Mouse (Mus musculus) liver, embryonic 15.5 days (tissue): ENCODE measurements around the gene Zfp985. TPM values are rescaled to one million over a fixed set of nuclear protein-coding genes. Genes with fewer than 3 reads are reported as not detected.
"Not testable (repeated sequence)": the region's sequence is repeated elsewhere in the genome, so short reads cannot be mapped to it uniquely, and the experiment has no call there.

Experiments used
- ATAC-seq: fragments of 200-750 bp; cut with Nextera tagmentation; 2 replicates; pipeline ENCODE4 v1.8.0; 2017; ENCODE audit warnings: moderate number of reproducible peaks, mild to moderate bottlenecking, moderate library complexity; ENCODE audit not compliant: insufficient read depth
- H3K27ac ChIP-seq: fragments of 300-500 bp; sonication (generic); replicated peaks from 2 replicates; pipeline ENCODE4 v1.5.1; 2015; ENCODE audit warnings: mild to moderate bottlenecking, inconsistent platforms
- H3K27me3 ChIP-seq: fragments of 300-500 bp; sonication (generic); 2 replicates; pipeline ENCODE4 v1.6.1; 2015; ENCODE audit warnings: mild to moderate bottlenecking, inconsistent platforms
- H3K36me3 ChIP-seq: fragments of 300-500 bp; sonication (generic); replicated peaks from 2 replicates; pipeline ENCODE4 v1.6.1; 2015; ENCODE audit warnings: moderate library complexity, mild to moderate bottlenecking, inconsistent platforms
- H3K4me1 ChIP-seq: fragments of 300-500 bp; sonication (generic); replicated peaks from 2 replicates; pipeline ENCODE4 v1.6.1; 2015; ENCODE audit warnings: inconsistent platforms
- H3K4me2 ChIP-seq: fragments of 300-500 bp; sonication (generic); 2 replicates; pipeline ENCODE4 v1.6.1; 2015; ENCODE audit warnings: moderate library complexity, mild to moderate bottlenecking, inconsistent platforms
- H3K4me3 ChIP-seq: fragments of 300-500 bp; sonication (generic); replicated peaks from 2 replicates; pipeline ENCODE4 v1.5.1; 2015; ENCODE audit warnings: mild to moderate bottlenecking, inconsistent platforms
- H3K9ac ChIP-seq: fragments of 300-500 bp; sonication (generic); 2 replicates; pipeline ENCODE4 v1.6.1; 2015; ENCODE audit warnings: moderate library complexity, mild to moderate bottlenecking, inconsistent platforms
- H3K9me3 ChIP-seq: fragments of 300-500 bp; sonication (generic); replicated peaks from 2 replicates; pipeline ENCODE4 v1.6.1; 2016; ENCODE audit warnings: inconsistent platforms
- WGBS: fragments of 180-500 bp; shearing (Covaris S2); methylation state at CpG from one replicate; pipeline ENCODE4 v1.1.7; 2015; ENCODE audit warnings: mixed read lengths; ENCODE audit not compliant: insufficient replicate concordance; 5-methylcytosine and 5-hydroxymethylcytosine counted together
- polyA plus RNA-seq: library from polyadenylated mRNA; unstranded; fragments of >200 nt; fragmentation: Nextera tagmentation; extraction: Ambion mirVana; gene quantifications from 2 replicates; pipeline ENCODE4 v1.2.1, GENCODE M21; 2015

Zfp985 gene
- polyA plus RNA-seq, 1 experiment from 2014 or later = 0.07 TPM

DNA sequence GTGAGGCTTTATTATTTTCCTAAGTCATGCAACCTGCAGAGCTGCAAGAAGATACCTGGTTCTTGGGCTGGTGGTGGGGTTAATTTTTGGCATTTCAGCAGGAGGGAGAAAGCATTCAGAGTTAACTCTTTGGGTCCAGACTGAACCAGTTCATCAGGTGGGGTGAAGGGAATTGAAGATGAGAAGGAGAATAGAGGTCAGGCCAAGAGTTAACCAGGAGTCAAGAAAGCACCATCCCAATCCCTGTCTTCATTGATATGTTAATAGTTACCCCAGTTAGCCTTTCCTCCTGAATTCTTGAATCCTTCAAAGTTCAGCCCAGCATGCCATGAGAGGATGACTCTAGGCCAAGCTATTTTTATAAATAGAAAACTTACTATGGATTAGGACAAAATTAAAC is 4.9 kb downstream of the Zfp985 start:
- H3K27ac ChIP-seq, ATAC-seq, H3K4me2 ChIP-seq, H3K9me3 ChIP-seq, H3K36me3 ChIP-seq, H3K4me1 ChIP-seq, H3K4me3 ChIP-seq, H3K27me3 ChIP-seq, H3K9ac ChIP-seq: not testable (repeated sequence)

- 35% methylated on average over 1 of the region's 1 CpGs for WGBS
- H3K4me3 ChIP-seq, H3K36me3 ChIP-seq, H3K4me1 ChIP-seq, H3K27me3 ChIP-seq, H3K27ac ChIP-seq, H3K9ac ChIP-seq, ATAC-seq, H3K4me2 ChIP-seq, H3K9me3 ChIP-seq: not testable (repeated sequence)
These were observed 6.0 kb downstream of the Zfp985 start for GRCm38 (mm10) chr4:147559096-147559495.

- no peak overlapping the region for H3K27ac ChIP-seq
- H3K27me3 ChIP-seq = no peaks in the 10 kb centered on the region
- 48% methylated on average over 6 of the region's 6 CpGs for WGBS
- no peak overlapping the region for H3K4me2 ChIP-seq
- H3K9me3 ChIP-seq = no peaks in the 10 kb centered on the region
- no peak for ATAC-seq
- no peaks in the 10 kb centered on the region for H3K4me1 ChIP-seq
- H3K36me3 ChIP-seq = no peaks in the 10 kb centered on the region
- H3K4me3 ChIP-seq = no peak overlapping the region
- H3K9ac ChIP-seq = no peak overlapping the region
These were observed 12.5 kb downstream of the Zfp985 start for GRCm38 (mm10) chr4:147565426-147566220.

DNA sequence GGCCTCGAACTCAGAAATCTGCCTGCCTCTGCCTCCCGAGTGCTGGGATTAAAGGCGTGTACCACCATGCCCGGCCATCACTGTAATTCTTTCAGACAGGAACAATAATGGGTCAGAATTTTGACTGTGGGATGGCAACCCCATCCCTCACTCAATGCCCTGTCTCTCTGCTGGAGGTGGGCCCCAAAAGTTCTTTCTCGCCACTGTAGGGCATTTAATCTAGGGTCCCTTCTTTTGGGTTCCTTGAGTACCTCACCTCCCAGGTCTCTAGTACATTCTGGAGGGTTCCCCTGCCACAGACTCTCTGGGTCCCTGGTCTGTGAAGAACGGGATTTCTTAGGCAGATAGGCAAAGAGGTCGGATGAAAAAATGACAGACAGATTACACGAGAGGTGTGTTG is 18.1 kb downstream of the Zfp985 start:
- not testable (repeated sequence) for H3K4me2 ChIP-seq, H3K36me3 ChIP-seq, H3K27me3 ChIP-seq, H3K4me3 ChIP-seq, H3K9me3 ChIP-seq, H3K9ac ChIP-seq, ATAC-seq, H3K27ac ChIP-seq, H3K4me1 ChIP-seq
- 52% methylated on average over 8 of the region's 8 CpGs for WGBS

GRCm38 (mm10) chr4:147579371-147579770 is 26.3 kb downstream of the Zfp985 start:
- not testable (repeated sequence) for H3K4me1 ChIP-seq, H3K9me3 ChIP-seq, H3K27me3 ChIP-seq, H3K9ac ChIP-seq, H3K36me3 ChIP-seq, H3K4me3 ChIP-seq, H3K27ac ChIP-seq, H3K4me2 ChIP-seq, ATAC-seq
- WGBS = 57% methylated on average over 4 of the region's 4 CpGs

DNA sequence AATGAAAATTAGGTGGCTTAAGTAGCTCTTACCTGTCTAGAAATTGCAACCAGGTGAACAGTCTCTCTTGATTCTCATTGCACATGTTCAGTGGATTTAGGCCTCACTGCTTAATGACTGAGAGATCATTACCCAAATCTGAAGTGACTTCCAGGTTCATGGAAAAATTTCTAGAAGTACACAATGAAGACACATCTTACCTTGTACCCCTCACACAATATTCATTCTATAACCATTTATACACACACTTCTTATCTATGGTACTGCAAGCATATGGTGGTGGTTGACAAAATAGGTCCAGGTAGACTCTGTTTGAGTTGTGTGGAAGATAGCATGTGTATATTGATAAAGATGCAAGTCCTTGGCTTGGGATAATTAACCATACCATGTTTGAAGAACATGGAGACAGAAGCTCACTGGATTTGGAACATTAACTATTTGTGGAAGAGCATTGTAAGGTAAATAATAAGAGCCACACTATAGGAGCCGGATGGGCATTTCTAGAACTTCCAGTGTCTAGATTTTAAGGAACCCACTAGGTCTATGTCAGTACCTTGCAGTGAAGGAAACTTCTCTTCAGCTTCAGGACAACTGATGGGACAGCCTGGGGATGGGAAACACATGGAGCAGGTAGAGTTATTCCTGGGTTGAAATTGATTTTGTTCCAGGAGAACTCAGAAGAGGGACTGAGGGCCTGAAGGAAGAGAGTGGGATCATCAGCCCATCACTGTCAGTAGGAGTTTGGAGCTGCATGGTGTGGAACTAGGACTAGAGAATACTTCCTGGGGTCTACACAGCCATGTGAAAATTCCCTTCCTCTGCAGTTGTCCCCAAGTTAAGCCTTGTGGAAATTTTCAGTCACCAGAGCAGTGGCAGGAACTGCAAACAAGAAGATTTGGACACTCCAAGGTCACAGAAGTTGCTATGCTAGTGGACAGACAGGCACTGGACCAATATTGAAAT is 33.7 kb downstream of the Zfp985 start:
- 35% methylated on average over 1 of the region's 1 CpGs for WGBS
- H3K4me1 ChIP-seq = no peaks in the 10 kb centered on the region
- no peak overlapping the region for H3K27ac ChIP-seq
- H3K36me3 ChIP-seq = no peaks in the 10 kb centered on the region
- H3K9ac ChIP-seq = no peak overlapping the region
- H3K27me3 ChIP-seq = no peaks in the 10 kb centered on the region
- H3K9me3 ChIP-seq = peaks cover 7% of the 10 kb centered on the region; the same call in 1 of the 2 replicates
- no peak overlapping the region for H3K4me2 ChIP-seq
- H3K4me3 ChIP-seq = no peak overlapping the region
- ATAC-seq = no peak

DNA sequence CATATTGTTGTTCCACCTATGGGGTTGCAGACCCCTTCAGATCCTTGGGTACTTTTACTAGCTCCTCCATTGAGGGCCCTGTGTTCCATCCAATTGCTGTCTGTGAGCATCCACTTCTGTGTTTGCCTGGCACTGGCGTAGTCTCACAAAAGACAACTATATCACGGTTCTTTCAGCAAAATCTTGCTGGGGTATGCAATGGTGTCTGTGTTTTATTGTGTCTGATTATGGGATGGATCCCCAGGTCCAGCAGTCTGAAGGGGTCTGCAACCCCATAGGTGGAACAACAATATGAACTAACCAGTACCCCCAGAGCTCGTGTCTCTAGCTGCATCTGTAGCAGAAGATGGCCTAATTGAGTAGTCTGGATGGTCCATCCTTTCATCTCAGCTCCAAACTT is 41.6 kb downstream of the Zfp985 start:
- H3K4me3 ChIP-seq, H3K4me1 ChIP-seq, H3K27me3 ChIP-seq, H3K36me3 ChIP-seq, H3K4me2 ChIP-seq, ATAC-seq, H3K9ac ChIP-seq, H3K27ac ChIP-seq, H3K9me3 ChIP-seq: not testable (repeated sequence)
- 61% methylated on average over 3 of the region's 3 CpGs for WGBS

DNA sequence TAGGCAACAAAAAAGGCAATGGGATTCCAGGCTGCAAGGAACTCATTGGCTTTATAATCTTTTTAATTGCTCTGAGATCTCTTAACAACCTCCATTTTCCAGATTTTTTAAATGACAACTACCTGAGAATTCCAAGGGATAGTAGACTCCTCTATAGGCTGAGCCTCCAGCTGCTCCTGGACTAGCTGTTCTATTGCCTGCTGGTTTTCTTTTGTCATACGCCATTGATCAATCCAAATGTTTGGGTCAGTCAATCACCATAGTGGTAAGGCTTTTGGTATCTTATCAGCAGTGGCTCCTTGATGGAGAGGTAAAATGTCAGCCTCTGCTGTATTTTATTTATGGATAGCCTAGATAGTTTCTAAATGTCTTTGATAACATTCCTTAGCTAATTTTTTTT is 44.6 kb downstream of the Zfp985 start:
- Histone ChIP-seq H3K27ac (no peak overlapping the region), H3K9ac (no peak overlapping the region), H3K4me2 (no peak overlapping the region), H3K36me3 (no peaks in the 10 kb centered on the region), H3K4me1 (no peaks in the 10 kb centered on the region), H3K9me3 (peaks cover 7% of the 10 kb centered on the region; the same call in 1 of the 2 replicates), H3K4me3 (no peak overlapping the region), H3K27me3 (no peaks in the 10 kb centered on the region)
- WGBS = 50% methylated on average over 1 of the region's 1 CpGs
- no peak for ATAC-seq

GRCm38 (mm10) chr4:147598831-147599230 is 45.8 kb downstream of the Zfp985 start:
- no peak for ATAC-seq
- WGBS = 37% methylated on average over 2 of the region's 2 CpGs
- Histone ChIP-seq H3K9ac (no peak overlapping the region), H3K9me3 (peaks cover 7% of the 10 kb centered on the region; the same call in 1 of the 2 replicates), H3K36me3 (no peaks in the 10 kb centered on the region), H3K4me2 (no peak overlapping the region), H3K27me3 (no peaks in the 10 kb centered on the region), H3K4me1 (no peaks in the 10 kb centered on the region), H3K4me3 (no peak overlapping the region), H3K27ac (no peak overlapping the region)

DNA sequence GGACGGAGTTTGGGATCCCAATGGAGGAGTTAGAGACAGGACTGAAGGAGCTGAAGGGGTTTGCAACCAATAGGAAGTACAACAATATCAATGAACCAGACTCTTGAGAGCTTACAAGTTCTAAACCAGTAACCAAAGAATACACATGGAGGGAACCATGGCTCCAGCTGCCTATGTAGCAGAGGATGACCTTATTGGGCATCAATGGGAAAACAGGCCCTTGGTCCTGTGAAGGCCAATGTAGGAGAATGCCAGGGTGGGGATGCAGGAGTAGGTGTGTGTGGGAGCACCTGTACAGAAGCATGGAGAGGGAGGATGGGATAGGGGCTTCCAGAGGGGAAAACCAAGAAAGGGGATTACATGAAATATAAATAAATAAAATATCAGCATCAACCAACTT is 48.8 kb downstream of the Zfp985 start:
- 22% methylated on average over 1 of the region's 1 CpGs for WGBS
- no peaks in the 10 kb centered on the region for H3K36me3 ChIP-seq
- no peak overlapping the region for H3K27ac ChIP-seq
- H3K27me3 ChIP-seq = no peaks in the 10 kb centered on the region
- H3K9ac ChIP-seq = no peak overlapping the region
- H3K4me1 ChIP-seq = no peaks in the 10 kb centered on the region
- H3K4me3 ChIP-seq = no peak overlapping the region
- H3K4me2 ChIP-seq = no peak overlapping the region
- H3K9me3 ChIP-seq = 0 out of 2 replicates have a peak, but pooled peaks cover 9% of the 10 kb centered on the region
- no peak for ATAC-seq

DNA sequence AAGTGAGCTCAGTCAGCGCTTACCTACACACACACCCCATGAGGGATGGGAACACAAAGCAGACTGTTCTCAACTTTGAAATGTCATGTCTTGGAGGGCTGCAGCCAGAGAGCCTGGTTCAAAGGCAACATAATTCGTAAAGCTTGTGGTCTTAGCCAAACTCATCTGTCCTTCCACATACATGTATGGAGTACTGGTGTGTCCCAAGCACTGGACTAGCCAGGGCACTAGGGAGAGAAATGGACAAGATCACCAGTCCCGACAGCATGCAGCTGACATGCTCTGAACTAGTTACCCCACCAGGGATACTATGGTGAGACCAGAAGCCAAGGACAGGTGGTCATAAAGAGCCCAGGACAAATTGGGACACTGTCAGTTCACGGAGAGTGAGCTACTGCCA is 50.7 kb downstream of the Zfp985 start:
- Histone ChIP-seq H3K36me3 (no peaks in the 10 kb centered on the region), H3K27me3 (no peaks in the 10 kb centered on the region), H3K4me2 (no peak overlapping the region), H3K9me3 (0 out of 2 replicates have a peak, but pooled peaks cover 9% of the 10 kb centered on the region), H3K27ac (no peak overlapping the region), H3K4me1 (no peaks in the 10 kb centered on the region), H3K9ac (no peak overlapping the region), H3K4me3 (no peak overlapping the region)
- ATAC-seq = no peak
- 49% methylated on average over 4 of the region's 4 CpGs for WGBS
